Mouse (Mus musculus): Measurements from ENCODE around the gene Slc2a3. TPM values are rescaled to one million over a fixed set of nuclear protein-coding genes. Genes with fewer than 3 reads are reported as not detected.
"Not testable (repeated sequence)": the region's sequence is repeated elsewhere in the genome, so short reads cannot be mapped to it uniquely, and the experiment has no call there.

The Slc2a3 gene
- total RNA-seq, 4 experiments from 2014 or later: 2.3 to 2.9 (median 2.4) TPM

DNA sequence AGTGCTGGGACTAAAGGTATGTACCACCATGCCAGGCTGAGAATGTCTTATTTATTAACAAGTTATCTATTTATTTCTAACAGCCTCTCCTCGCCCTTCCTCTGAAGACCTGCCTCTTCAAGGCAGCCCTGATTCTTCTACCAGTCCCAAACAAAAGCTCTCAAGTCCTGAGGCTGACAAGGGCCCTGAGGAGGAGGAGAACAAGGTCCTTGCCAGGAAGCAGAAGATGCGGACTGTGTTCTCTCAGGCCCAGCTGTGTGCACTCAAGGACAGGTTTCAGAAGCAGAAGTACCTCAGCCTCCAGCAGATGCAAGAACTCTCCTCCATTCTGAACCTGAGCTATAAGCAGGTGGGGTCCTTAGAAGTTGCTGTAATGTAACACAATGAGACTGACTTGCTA, 90.0 kb downstream of the Slc2a3 start:
- no peak for DNase-seq (ENCODE audit: low spot score)

DNA sequence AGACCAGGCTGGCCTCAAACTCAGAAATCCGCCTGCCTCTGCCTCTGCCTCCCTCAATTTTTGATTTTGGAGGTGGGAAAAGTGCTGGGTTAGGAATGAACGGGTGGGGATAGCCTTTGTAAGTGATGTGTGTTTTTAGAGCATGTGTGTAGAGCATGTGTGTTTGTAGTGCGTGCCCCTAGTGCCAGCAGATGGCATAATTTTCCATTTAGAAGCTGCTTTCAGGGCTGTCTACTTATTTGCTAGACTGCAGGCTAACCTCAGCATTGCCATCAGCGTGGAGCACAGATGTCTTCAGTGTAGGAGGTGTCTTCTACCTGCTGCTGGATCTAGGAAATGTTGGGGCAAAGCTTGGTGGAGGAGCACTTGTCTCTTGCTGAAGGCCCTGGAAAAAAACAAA, 92.6 kb downstream of the Slc2a3 start:
- no peak for DNase-seq (ENCODE audit: low spot score)

DNA sequence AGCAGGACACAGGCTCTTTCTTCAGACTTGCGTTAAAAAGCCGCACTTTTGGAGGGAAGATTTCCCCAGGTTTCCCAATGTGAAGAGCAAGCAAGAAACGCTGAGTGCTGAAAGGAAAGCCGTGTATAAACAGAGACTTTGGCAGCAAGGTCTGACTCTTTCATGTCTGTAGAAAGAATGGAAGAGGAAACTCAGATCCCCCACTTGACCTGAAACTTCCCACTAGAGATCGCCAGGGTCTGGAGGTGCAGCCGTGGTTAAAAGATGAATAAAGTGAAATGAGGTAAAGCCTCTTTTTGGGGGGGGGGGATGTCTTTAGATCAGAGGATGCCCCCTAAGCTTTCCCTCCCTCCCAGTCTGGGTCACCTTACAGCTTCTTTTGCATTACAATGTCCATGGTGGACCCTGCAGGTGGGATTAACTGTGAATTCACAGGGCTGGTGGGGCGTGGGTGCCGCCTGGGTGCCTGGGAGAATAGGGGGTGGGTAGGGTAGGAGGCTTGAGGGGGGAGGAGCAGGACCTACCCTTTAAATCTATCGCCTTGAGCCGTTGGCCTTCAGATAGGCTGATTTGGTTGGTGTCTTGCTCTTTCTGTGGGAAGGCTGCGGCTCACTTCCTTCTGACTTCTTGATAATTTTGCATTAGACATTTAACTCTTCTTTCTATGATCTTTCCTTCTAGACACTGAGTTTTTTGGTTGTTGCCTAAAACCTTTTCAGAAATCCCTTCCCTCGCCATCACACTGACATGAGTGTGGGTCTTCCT, 94.2 kb downstream of the Slc2a3 start, which contains the start of gene Nanog:
TSS of gene Nanog (plus strand) at position 454 of the 765 bp plus-strand sequence.
- DNase-seq (ENCODE audit: low spot score): no peak

DNA sequence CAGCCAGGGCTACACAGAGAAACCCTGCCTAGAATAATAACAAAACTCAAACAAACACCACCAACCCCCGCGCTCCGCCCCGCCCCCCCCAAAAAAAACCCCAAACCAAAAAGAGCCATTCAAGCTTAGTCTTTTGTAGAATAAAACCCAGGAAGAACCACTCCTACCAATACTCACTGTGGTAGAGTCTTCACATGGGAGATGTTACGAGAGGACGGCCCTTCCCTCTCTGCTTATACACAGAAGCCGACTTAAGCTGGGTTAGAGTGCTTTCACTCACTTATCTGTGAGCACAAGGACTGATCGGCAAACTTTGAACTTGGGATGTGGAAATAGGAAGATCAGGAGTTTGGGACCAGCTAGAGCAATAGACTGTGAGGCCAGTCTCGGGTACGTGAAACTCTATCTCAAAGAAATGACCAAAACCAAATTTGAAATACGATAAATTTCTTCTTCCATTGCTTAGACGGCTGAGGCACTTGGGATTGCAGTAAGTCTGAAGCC, 95.1 kb downstream of the Slc2a3 start:
- no peak for DNase-seq (ENCODE audit: low spot score)

DNA sequence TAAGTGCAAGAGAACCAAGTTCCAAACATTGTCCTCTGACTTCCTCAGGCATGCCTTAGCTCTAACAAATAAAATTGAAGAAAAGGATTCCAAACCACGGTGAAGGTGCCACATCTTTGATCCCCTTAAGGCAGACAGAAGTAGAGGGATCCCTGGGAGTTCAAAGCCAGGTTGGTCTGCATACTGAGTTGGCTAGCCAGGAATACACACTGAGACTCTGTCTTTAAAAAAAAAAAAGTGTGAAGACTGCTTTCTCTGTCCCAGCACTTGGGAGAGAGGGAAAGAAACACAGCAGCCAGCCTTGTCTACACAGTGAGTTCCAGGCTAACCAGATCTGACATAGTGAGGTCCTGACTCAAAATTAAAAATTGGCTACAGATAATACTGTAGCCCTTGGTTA, 97.7 kb downstream of the Slc2a3 start:
- no peak for DNase-seq (ENCODE audit: low spot score)

DNA sequence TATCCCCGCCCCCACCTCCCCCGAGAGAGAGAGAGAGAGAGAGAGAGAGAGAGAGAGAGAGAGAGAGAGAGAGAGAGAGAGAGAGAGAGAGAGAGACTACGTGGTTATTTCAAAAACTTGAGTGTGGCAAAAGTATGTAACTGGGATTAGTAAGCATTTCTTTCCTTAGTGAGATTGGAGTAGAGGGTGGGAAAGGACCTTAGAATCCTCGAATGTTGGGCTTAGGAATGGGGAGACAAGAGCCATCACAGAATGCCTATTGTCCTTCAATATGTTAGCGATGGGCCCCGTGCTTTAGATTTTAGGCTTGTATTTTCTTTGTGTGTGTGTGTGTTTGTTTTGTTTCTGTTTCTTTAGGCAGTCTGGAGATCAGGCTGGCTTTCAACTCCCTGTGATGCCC, 98.2 kb downstream of the Slc2a3 start:
- no peak for DNase-seq (ENCODE audit: low spot score)

DNA sequence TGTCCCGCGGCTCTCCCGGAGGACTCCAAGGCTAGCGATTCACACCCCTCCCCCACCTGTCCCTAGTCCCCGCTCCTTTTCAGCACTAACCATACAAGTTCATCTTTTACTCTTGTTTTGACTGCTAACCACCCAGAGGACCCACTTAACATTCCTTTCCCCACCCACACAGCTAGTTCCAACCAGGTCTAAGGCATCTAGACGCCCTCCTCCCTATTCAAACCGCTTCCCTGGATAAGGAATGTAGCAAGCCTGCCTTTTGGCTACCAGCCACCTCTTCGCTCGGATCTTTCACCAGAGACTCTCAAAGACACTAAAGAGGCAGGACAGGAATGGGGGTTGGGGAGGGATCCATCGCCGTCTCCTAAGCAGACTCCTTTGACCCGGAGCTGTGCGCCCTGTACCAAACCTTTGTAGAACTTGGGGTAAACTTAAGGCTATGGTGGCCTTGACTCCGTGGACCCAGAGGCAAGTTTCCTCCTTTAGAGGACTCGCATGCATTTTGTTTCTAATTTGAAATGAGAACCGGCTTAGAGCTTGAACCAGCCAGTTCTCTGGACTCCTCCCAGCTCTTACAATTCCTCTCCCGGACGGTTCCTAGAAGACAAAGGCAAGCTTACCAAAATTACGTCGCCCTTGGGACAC, 98.8 kb downstream of the Slc2a3 start:
- DNase-seq (ENCODE audit: low spot score): peak; percentile 18

DNA sequence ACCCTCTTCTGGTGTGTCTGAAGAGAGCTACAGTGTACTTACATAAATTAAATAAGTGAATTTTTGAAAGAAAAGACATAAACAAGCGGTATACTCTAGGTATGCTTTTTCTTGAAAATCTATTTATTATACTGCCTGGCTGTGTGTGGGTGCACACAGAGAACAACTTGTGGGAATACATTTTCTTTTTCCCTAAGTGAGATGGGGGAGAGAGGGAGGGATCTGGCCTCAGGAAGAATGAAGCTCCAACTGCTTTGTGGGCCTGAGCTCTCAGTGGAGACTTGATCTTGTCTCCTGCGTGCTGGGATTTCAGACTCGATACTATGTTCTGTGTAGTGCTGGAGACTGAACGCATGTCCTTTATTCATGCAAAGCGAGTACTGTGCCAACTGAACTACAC, 99.6 kb downstream of the Slc2a3 start:
- DNase-seq (ENCODE audit: low spot score): no peak

DNA sequence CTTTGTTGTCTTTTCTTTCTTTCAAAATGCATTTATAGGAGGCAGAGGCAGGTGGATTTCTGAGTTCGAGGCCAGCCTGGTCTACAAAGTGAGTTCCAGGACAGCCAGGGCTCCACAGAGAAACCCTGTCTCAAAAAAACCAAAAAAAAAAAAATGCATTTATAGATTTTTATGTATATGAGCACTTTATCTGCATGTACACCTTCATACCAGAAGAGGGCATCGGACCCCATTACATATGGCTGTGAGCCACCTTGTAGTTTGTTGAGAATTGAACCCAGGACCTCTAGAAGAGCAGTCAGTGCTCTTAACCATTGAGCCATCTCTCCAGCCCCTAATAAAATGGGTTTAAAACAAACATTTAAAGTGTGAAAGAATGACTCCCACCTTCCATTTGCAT, 101.8 kb downstream of the Slc2a3 start:
- DNase-seq (ENCODE audit: low spot score): not testable (repeated sequence)

DNA sequence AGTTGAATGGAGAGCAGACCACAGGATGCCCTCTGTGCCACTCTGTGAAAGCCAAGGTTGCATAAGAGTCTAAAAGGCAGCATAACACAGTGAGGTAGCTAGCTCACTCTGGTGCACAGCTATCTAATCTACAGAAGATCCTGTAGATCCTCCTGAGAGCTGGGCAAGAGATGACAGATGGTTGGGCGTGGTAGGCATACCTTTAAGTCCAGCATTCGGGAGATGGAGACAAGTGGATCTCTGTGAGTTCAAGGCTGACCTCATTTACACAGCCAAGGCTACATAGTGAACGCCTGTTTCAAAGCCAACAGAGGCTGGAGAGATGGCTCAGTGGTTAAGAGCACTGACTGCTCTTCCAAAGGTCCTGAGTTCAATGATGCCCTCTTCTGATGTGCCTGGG, 106.0 kb downstream of the Slc2a3 start:
- no peak for DNase-seq (ENCODE audit: low spot score)

DNA sequence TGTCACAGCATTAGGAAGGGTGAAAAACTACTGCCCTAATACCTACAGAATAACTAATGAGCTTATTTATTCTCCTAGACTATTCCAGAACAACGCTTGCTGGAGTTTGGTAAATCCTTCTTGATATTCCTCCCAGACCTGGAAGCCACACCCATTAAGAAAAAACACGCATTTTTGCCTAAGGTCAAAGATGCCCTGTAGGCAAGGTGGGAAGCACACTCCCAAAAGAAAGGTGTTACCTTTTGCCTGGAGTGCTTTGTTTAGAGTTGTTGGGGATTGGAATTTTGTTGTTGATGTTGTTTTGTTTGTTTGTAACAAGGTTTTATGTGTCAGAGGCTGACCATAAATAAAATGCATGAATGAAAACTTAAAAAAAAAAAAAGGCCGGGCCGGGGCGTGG, 111.4 kb downstream of the Slc2a3 start:
- no peak for DNase-seq (ENCODE audit: low spot score)

DNA sequence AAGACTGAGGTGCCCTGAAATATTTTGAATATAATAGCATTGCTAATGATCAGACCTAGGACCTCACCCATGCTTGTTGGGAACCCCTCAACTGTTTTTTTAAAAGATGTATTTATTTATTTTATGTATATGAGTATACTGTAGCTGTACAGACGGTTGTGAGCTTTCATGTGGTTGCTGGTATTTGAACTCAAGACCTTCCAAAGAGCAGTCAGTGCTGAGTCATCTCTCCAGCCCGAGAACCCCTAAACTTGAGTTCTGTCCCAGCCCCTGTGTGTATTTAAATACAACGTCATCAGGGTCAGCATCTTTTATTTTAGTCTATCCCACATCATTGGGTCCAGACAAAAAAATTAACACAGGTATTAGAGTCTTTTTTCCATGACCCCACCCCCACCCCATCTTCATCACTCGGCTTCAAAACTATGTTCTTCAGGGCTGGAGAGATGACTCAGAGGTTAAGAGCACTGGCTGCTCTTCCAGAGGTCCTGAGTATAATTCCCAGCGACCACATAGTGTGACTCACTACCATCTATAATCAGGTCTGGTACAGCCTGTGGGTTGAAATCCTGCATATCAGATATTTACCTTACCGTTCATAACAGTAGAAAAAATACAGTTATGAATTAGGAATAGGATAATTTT, 111.9 kb downstream of the Slc2a3 start:
- DNase-seq (ENCODE audit: low spot score): no peak

DNA sequence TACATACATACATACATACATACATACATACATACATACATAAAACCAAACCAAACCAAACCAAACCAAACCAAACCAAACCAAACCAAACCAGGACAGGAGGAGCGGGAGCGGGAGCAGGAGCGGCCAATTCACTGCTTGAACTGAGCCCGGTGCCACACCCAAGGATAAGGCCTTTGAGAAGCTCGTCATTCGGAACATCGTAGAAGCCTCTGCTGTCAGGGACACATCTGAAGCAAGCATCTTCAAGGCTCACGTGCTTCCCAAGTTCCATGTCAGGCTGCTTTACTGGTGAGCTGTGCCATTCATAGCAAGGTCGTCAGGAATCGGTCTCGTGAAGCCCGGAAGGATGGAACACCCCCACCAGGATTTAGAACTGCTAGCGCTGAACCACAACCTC, 114.7 kb downstream of the Slc2a3 start:
- DNase-seq (ENCODE audit: low spot score): no peak

DNA sequence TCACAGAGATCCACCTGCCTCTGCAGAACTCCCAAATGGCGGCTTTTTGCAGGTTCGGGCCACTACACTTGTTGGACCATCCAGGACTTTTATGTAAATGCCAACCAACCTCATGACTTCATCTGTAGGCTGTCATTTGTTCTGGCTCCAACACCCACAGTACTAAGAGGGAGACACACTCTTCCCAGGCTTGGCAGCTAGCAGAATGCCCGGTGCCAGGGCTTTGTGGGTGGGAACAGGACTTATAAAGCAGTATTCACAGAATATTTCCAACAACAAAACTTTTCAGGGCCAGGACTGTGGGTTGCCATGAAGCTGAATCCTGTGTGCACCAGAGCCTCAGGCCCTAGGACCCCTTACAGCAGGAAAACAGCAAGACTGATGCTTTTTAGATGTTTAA, 118.8 kb downstream of the Slc2a3 start:
- no peak for DNase-seq (ENCODE audit: low spot score)

Small RNA genes within 50 kb of the gene (microRNA-seq; reads per million reads assigned to microRNA genes)
- gene Mir7231: not detected

Other genes with a start within 250 kb of the Slc2a3 start
- gene Aicda, start 247.8 kb downstream of the Slc2a3 start, total RNA-seq (2022): not detected
- gene Apobec1, start 199.2 kb downstream of the Slc2a3 start, total RNA-seq (2022): 1 to 10 TPM; 1.7 to 5.5 (median 4.9) TPM
- gene Gdf3, start 191.6 kb downstream of the Slc2a3 start, total RNA-seq (2022): not detected
- gene Dppa3, start 175.2 kb downstream of the Slc2a3 start, total RNA-seq (2022): not detected
- not detected for gene Nanog, start 94.2 kb downstream of the Slc2a3 start, total RNA-seq (2022)
- 10 to 100 TPM; 26.3 to 31.5 (median 29.1) TPM for gene Foxj2, start 18.3 kb upstream of the Slc2a3 start, total RNA-seq (2022)
- gene C3ar1, start 54.5 kb upstream of the Slc2a3 start, total RNA-seq (2022): 1 to 10 TPM; 2.0 to 3.5 (median 2.5) TPM
- gene Necap1, start 72.8 kb upstream of the Slc2a3 start, total RNA-seq (2022): 10 to 100 TPM; 17.1 to 22.1 (median 20.1) TPM
- 1 to 10 TPM; 2.5 to 3.7 (median 2.7) TPM for gene Clec4a1, start 120.2 kb upstream of the Slc2a3 start, total RNA-seq (2022)
- 1 to 10 TPM; 1.2 to 3.4 (median 2.2) TPM for gene Clec4a3, start 150.9 kb upstream of the Slc2a3 start, total RNA-seq (2022)
- gene Clec4a4, start 188.7 kb upstream of the Slc2a3 start, total RNA-seq (2022): not detected
- gene Clec4b1, start 248.3 kb upstream of the Slc2a3 start, total RNA-seq (2022): under 1 TPM in 1 of 4 experiments, not detected in 3; 0.57 TPM